Mouse (Mus musculus) erythroblast, embryonic 14.5 days (primary cell): ENCODE measurements at regions not wholly inside any gene's neighbourhood (a gene's known extent, or its start where the extent isn't known, plus 50 kb on each side); places are given as distances from the start of the nearest gene placed in this dataset.

Source experiments
- H3K27me3 ChIP-seq: 2 replicates; pipeline ENCODE4 v1.6.1; 2012; ENCODE audit warnings: inconsistent platforms; ENCODE audit not compliant: control insufficient read depth
- H3K36me3 ChIP-seq: 2 replicates; pipeline ENCODE4 v1.6.1; 2012; ENCODE audit warnings: mild to moderate bottlenecking, inconsistent platforms; ENCODE audit not compliant: control insufficient read depth
- H3K4me1 ChIP-seq: 2 replicates; pipeline ENCODE4 v1.6.1; 2012; ENCODE audit warnings: inconsistent platforms; ENCODE audit not compliant: control insufficient read depth
- H3K4me3 ChIP-seq: replicated peaks from 2 replicates; pipeline ENCODE3; 2012; ENCODE audit warnings: moderate library complexity, mild to moderate bottlenecking, inconsistent platforms
- H3K9me3 ChIP-seq: 2 replicates; pipeline ENCODE4 v1.6.1; 2012; ENCODE audit warnings: low read length, inconsistent platforms, mixed read lengths; ENCODE audit not compliant: control insufficient read depth
- GATA1 ChIP-seq: IDR thresholded peaks from 2 replicates; pipeline ENCODE4 v1.6.1; 2012; ENCODE audit warnings: low read length, inconsistent platforms, mixed read lengths
- TAL1 ChIP-seq: IDR thresholded peaks from 3 replicates; pipeline ENCODE4 v1.6.1; 2012; ENCODE audit warnings: low read length, inconsistent platforms, mixed read lengths

GRCm38 (mm10) chr1:76029059-76029458 lies 483.0 kb downstream of the Slc4a3 start:
- H3K9me3 ChIP-seq: no peaks in the 10 kb centered on the region
- TF ChIP-seq TAL1 (no peak), GATA1 (no peak)
- no peak overlapping the region for H3K4me3 ChIP-seq
- no peaks in the 10 kb centered on the region for H3K36me3 ChIP-seq
- H3K4me1 ChIP-seq: no peaks in the 10 kb centered on the region
- H3K27me3 ChIP-seq: no peaks in the 10 kb centered on the region

GRCm38 (mm10) chr1:76031171-76031922 lies 485.3 kb downstream of the Slc4a3 start:
- Histone ChIP-seq H3K9me3 (no peaks in the 10 kb centered on the region), H3K36me3 (no peaks in the 10 kb centered on the region), H3K4me1 (no peaks in the 10 kb centered on the region), H3K4me3 (no peak overlapping the region), H3K27me3 (no peaks in the 10 kb centered on the region)
- TF ChIP-seq GATA1 (no peak), TAL1 (no peak)

- Histone ChIP-seq H3K36me3 (no peaks in the 10 kb centered on the region), H3K4me1 (no peaks in the 10 kb centered on the region), H3K9me3 (no peaks in the 10 kb centered on the region), H3K4me3 (no peak overlapping the region), H3K27me3 (no peaks in the 10 kb centered on the region)
- no peak for TF ChIP-seq TAL1
- TF ChIP-seq GATA1: no peak
Measured at GRCm38 (mm10) chr1:76031923-76032285, 485.8 kb downstream of the Slc4a3 start.

DNA sequence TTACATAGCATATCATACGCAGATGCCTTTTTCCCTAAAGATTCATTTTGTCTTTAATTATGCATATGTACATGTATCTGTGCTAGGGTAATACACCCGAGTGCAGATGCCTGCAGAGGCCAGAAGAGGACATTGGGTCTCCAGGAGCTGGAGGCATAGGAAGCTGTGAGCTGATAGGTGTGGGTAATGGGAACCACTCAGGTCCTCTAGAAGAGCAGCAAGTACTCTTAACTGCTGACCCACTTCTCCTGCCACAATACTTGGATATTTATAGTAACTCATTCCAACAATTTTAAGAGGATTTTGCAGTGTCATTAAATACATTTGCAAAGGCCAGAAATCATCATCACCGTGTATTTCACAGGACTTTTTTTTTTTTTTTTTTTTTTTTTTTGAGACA lies 486.6 kb downstream of the Slc4a3 start:
- no peak for TF ChIP-seq TAL1
- TF ChIP-seq GATA1: no peak
- no peaks in the 10 kb centered on the region for H3K27me3 ChIP-seq
- H3K4me3 ChIP-seq: no peak overlapping the region
- no peaks in the 10 kb centered on the region for H3K9me3 ChIP-seq
- no peaks in the 10 kb centered on the region for H3K36me3 ChIP-seq
- no peaks in the 10 kb centered on the region for H3K4me1 ChIP-seq

- Histone ChIP-seq H3K36me3 (no peaks in the 10 kb centered on the region), H3K27me3 (no peaks in the 10 kb centered on the region), H3K4me1 (no peaks in the 10 kb centered on the region), H3K9me3 (no peaks in the 10 kb centered on the region), H3K4me3 (no peak overlapping the region)
- TF ChIP-seq GATA1 (no peak), TAL1 (no peak)
Measured at GRCm38 (mm10) chr1:76036316-76036715, 490.2 kb downstream of the Slc4a3 start.

DNA sequence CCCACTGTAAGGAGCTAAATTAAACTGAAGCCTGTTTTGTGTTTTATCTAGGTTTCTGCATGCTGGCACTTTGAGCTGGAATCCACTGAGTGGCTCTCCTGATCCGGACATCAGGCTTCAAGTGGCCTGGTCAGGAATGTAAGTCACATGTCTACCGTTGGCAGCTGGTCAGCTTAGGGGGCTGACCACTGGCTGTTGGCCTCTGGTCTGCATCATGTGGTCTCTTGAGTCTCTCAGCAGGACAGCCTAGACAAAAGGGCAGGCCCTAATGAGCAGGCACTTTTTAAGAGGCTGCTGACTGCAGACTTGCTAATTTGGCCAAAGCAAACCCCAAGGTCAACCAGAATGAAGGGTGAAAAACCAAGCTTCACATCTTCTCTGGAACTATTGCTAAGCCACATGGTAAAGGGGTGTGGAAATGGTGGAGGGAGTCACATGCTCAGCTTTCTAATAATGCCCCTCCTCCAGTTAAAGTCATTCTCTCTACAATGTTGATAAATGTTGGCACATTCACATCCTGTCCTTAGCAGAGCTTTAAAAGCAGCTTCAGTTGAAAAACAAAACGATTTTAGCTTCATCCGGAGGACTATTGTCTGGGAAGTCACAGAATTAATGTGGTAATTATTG lies 493.1 kb downstream of the Slc4a3 start:
- H3K27me3 ChIP-seq: no peaks in the 10 kb centered on the region
- H3K4me3 ChIP-seq: no peak overlapping the region
- no peaks in the 10 kb centered on the region for H3K4me1 ChIP-seq
- no peaks in the 10 kb centered on the region for H3K36me3 ChIP-seq
- no peak for TF ChIP-seq GATA1
- no peak for TF ChIP-seq TAL1
- peaks cover 6% of the 10 kb centered on the region; the same call in 1 of the 2 replicates for H3K9me3 ChIP-seq

DNA sequence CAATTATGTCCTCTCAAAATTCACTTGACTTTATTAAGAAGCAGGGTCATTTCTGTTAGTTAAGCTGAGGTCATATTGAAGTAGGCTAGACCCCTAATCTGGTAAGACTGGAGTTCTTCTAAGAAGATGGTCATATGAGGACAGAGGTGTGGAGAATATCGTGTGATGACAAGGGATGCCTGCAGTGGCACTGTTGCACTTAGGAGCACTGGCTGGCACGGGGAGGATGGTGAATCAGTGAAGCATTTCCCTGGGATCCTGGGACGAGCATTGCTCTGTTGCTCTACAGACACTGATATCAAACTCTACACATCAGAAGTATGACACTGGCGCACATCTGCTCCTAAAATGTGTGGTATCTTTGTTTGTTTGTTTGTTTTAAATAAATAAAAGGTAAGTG lies 493.6 kb downstream of the Slc4a3 start:
- H3K27me3 ChIP-seq: no peaks in the 10 kb centered on the region
- H3K4me1 ChIP-seq: no peaks in the 10 kb centered on the region
- no peak for TF ChIP-seq TAL1
- TF ChIP-seq GATA1: no peak
- H3K4me3 ChIP-seq: no peak overlapping the region
- peaks cover 6% of the 10 kb centered on the region; the same call in 1 of the 2 replicates for H3K9me3 ChIP-seq
- no peaks in the 10 kb centered on the region for H3K36me3 ChIP-seq

DNA sequence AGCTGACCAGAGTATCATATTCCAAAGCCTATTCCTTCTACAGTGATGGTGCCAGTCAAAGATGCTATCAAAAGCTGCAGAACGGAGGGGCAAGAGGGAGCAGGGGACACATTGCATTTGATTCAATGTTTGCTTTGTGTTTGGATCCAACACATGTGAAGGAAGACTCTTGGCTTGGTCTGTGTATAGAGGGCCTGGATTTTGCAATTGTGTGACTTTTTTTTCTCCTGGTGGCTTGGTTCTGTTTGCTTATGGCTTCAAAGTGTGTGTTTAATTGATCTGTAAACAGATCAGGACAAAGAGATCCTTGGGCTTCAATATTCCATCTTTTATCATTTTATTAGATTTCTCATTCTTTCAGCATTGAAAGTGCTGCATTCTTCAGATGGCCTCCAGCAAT lies 504.2 kb downstream of the Slc4a3 start:
- no peak overlapping the region for H3K4me3 ChIP-seq
- TF ChIP-seq TAL1: no peak
- no peak for TF ChIP-seq GATA1
- no peaks in the 10 kb centered on the region for H3K4me1 ChIP-seq
- no peaks in the 10 kb centered on the region for H3K36me3 ChIP-seq
- no peaks in the 10 kb centered on the region for H3K27me3 ChIP-seq
- no peaks in the 10 kb centered on the region for H3K9me3 ChIP-seq

- TF ChIP-seq GATA1 (no peak), TAL1 (no peak)
- H3K36me3 ChIP-seq: no peaks in the 10 kb centered on the region
Measured at GRCm38 (mm10) chr1:76053378-76054171, 507.5 kb downstream of the Slc4a3 start.

More at GRCm38 (mm10) chr1:76053378-76054171, 507.5 kb downstream of the Slc4a3 start:
- no peak overlapping the region for H3K4me3 ChIP-seq
- H3K27me3 ChIP-seq: no peaks in the 10 kb centered on the region
- no peaks in the 10 kb centered on the region; the same call in 1 of the 2 replicates for H3K9me3 ChIP-seq
- no peaks in the 10 kb centered on the region for H3K4me1 ChIP-seq
